ENCODE assay signal across 10 mouse cellular contexts in the genomic region with DNA sequence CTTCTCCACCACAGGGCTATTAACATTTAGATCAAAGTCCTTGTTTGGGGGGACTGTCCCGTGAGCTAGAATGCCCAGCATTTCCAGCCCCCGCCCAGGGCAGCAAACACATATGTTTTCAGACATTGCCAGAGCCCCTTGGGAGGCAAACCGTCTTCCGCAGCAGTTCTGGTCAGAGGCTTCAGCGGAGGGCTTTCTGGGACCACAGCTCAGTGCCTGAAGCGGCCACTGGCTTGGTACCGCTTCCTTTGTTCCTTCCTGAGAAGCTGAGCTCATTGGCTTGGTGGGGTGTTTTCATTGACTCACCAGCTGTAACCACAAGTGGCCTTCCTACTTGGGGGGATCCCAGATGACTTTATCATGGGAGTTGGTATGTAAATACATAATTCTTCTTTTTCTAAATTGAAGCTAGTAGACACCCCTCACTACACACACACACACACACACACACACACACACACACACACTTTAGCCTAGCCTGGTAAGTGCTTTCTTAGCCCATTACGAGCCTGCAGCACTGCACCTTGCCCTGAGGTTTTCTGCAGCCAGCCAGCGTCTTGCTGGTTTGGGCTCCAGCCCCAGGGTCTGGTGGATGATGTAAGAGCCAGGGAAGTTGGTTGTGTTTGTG. TPM values are rescaled to one million over a fixed set of nuclear protein-coding genes. Genes with fewer than 3 reads are reported as not detected.
DNase-seq lines count a peak whose midpoint lies in the region; ATAC-seq and TF ChIP-seq lines count a peak whose summit lies in the region.
"Had no signal": no experiment of that assay in that cellular context is flagged by ENCODE, and none has a peak within 500 bp of the region (broad histone marks: within the 10 kb centered on the region; RNA-seq: fewer than 3 reads in every experiment).

No protein-coding gene starts in this region.

- no peak for ATAC-seq in midbrain, embryonic 14.5 days (ENCODE audit: low FRiP score, low TSS enrichment)
- no peak for ATAC-seq in midbrain, embryonic 13.5 days
- ATAC-seq in intestine, postnatal 0 days, result 0 out of 2 replicates have a peak, but pooled peaks have one; percentile 16
- ATAC-seq in stomach, embryonic 16.5 days (ENCODE audit: insufficient read depth, low FRiP score), result no peak
- ATAC-seq in erythroid progenitor cell, adult 5-6 weeks (replicated peaks; ENCODE audit: low FRiP score, poor library complexity, severe bottlenecking), result no peak
- ATAC-seq: hindbrain, postnatal 0 days had no signal

- no peaks in the 10 kb centered on the region for H3K9me3 ChIP-seq in heart, embryonic 10.5 days
- H3K9me3 ChIP-seq in midbrain, embryonic 14.5 days (ENCODE audit: control insufficient read depth, low read length), result no peaks in the 10 kb centered on the region
- H3K9me3 ChIP-seq in midbrain, embryonic 13.5 days, result no peaks in the 10 kb centered on the region
- H3K9me3 ChIP-seq in intestine, postnatal 0 days (ENCODE audit: control insufficient read depth), result no peaks in the 10 kb centered on the region
- no peaks in the 10 kb centered on the region for H3K9me3 ChIP-seq in stomach, embryonic 16.5 days (replicated peaks; ENCODE audit: control insufficient read depth, low read length)

- peaks cover 8% of the 10 kb centered on the region for H3K27me3 ChIP-seq in heart, embryonic 10.5 days (ENCODE audit: insufficient read depth, poor library complexity, severe bottlenecking)
- H3K27me3 ChIP-seq in midbrain, embryonic 14.5 days (ENCODE audit: control insufficient read depth, insufficient read depth, low read length), result no peaks in the 10 kb centered on the region
- 0 out of 2 replicates have a peak, but pooled peaks cover 3% of the 10 kb centered on the region for H3K27me3 ChIP-seq in midbrain, embryonic 13.5 days
- no peaks in the 10 kb centered on the region for H3K27me3 ChIP-seq in intestine, postnatal 0 days (replicated peaks; ENCODE audit: control insufficient read depth, insufficient read depth, low read length)
- H3K27me3 ChIP-seq in stomach, embryonic 16.5 days (ENCODE audit: control insufficient read depth, insufficient read depth, low read length), result no peaks in the 10 kb centered on the region

- no peak for DNase-seq in heart, embryonic 10.5 days (ENCODE audit: low spot score)
- no peak for DNase-seq in heart, adult 8-10 months (ENCODE audit: low spot score)
- peak; percentile 26 for DNase-seq in midbrain, embryonic 14.5 days
- DNase-seq in T-cell, adult 2 months (ENCODE audit: low spot score), result no peak

- no peak overlapping the region for H3K4me2 ChIP-seq in midbrain, embryonic 14.5 days (ENCODE audit: low read length)
- no peak overlapping the region for H3K4me2 ChIP-seq in midbrain, embryonic 13.5 days (replicated peaks)
- no peak overlapping the region for H3K4me2 ChIP-seq in intestine, postnatal 0 days (replicated peaks; ENCODE audit: low read depth)
- peak overlapping the region; percentile 10; the same call in 1 of the 2 replicates for H3K4me2 ChIP-seq in stomach, embryonic 16.5 days (ENCODE audit: low read depth, low read length)

- H3K27ac ChIP-seq in heart, embryonic 10.5 days, result 0 out of 2 replicates have a peak overlapping the region, but pooled peaks have one; percentile 8
- H3K27ac ChIP-seq in midbrain, embryonic 14.5 days (replicated peaks; ENCODE audit: low read depth, low read length), result no peak overlapping the region
- H3K27ac ChIP-seq in midbrain, embryonic 13.5 days, result no peak overlapping the region
- H3K27ac ChIP-seq in intestine, postnatal 0 days (ENCODE audit: low read depth, low read length), result peak overlapping the region; percentile 7; the same call in 1 of the 2 replicates
- H3K27ac ChIP-seq in stomach, embryonic 16.5 days (ENCODE audit: low read length), result peak overlapping the region; percentile 86
- H3K27ac ChIP-seq: hindbrain, postnatal 0 days had no signal

- TF ChIP-seq CTCF in intestine, postnatal 0 days (IDR thresholded peaks at IDR 0.05; ENCODE audit: low read depth), result no peak

- no peak overlapping the region for H3K9ac ChIP-seq in midbrain, embryonic 14.5 days (replicated peaks; ENCODE audit: low read length)
- no peak overlapping the region for H3K9ac ChIP-seq in midbrain, embryonic 13.5 days (replicated peaks)
- H3K9ac ChIP-seq in intestine, postnatal 0 days (ENCODE audit: low read depth, low read length), result peak overlapping the region; percentile 22; the same call in 1 of the 2 replicates
- peak overlapping the region; percentile 43; the same call in 1 of the 2 replicates for H3K9ac ChIP-seq in stomach, embryonic 16.5 days (ENCODE audit: low read length)

- H3K36me3 ChIP-seq in heart, embryonic 10.5 days, result peaks cover 9% of the 10 kb centered on the region; the same call in 1 of the 2 replicates
- no peaks in the 10 kb centered on the region for H3K36me3 ChIP-seq in midbrain, embryonic 14.5 days (ENCODE audit: control insufficient read depth, insufficient read depth, low read length)
- no peaks in the 10 kb centered on the region for H3K36me3 ChIP-seq in midbrain, embryonic 13.5 days
- H3K36me3 ChIP-seq in intestine, postnatal 0 days (ENCODE audit: control insufficient read depth, insufficient read depth), result no peaks in the 10 kb centered on the region
- no peaks in the 10 kb centered on the region for H3K36me3 ChIP-seq in stomach, embryonic 16.5 days (ENCODE audit: control insufficient read depth, insufficient read depth, low read length)

- H3K4me3 ChIP-seq in heart, embryonic 10.5 days, result no peak overlapping the region
- no peak overlapping the region for H3K4me3 ChIP-seq in midbrain, embryonic 14.5 days (replicated peaks; ENCODE audit: low read depth, low read length)
- H3K4me3 ChIP-seq in midbrain, embryonic 13.5 days (replicated peaks), result no peak overlapping the region
- no peak overlapping the region for H3K4me3 ChIP-seq in intestine, postnatal 0 days (ENCODE audit: low read depth, low read length)
- no peak overlapping the region for H3K4me3 ChIP-seq in stomach, embryonic 16.5 days (replicated peaks; ENCODE audit: low read length)
- H3K4me3 ChIP-seq: erythroblast, embryonic 14.5 days had no signal

- WGBS in heart, embryonic 10.5 days, result 75% methylated on average over 9 of the region's 9 CpGs
- WGBS in midbrain, embryonic 14.5 days, result 45% methylated on average over 9 of the region's 9 CpGs
- 48% methylated on average over 9 of the region's 9 CpGs for WGBS in midbrain, embryonic 13.5 days
- 62% methylated on average over 9 of the region's 9 CpGs for WGBS in intestine, postnatal 0 days
- 69% methylated on average over 9 of the region's 9 CpGs for WGBS in stomach, embryonic 16.5 days

- peaks cover 31% of the 10 kb centered on the region for H3K4me1 ChIP-seq in heart, embryonic 10.5 days
- peaks cover 3% of the 10 kb centered on the region; the same call in 1 of the 2 replicates for H3K4me1 ChIP-seq in midbrain, embryonic 14.5 days (ENCODE audit: control insufficient read depth, insufficient read depth, low read length)
- no peaks in the 10 kb centered on the region for H3K4me1 ChIP-seq in midbrain, embryonic 13.5 days (replicated peaks)
- H3K4me1 ChIP-seq in intestine, postnatal 0 days (replicated peaks; ENCODE audit: control insufficient read depth, insufficient read depth, low read length), result peaks cover 11% of the 10 kb centered on the region
- H3K4me1 ChIP-seq in stomach, embryonic 16.5 days (ENCODE audit: control insufficient read depth, insufficient read depth, low read length), result peaks cover 18% of the 10 kb centered on the region

RNA-seq across cellular contexts. Expression of a gene that starts 27.2 kb away (rescaled TPM):
- 0.85 and 2.0 TPM in 2 replicates for polyA plus RNA-seq in heart, embryonic 10.5 days (2016; fragmentation: Nextera tagmentation; extraction: Ambion mirVana)
- 10 to 100 TPM; 28.8 to 42.7 (median 39.0) TPM for total RNA-seq in heart, adult 8-10 months (2022)
- 0.11 and 0.25 TPM in 2 replicates for polyA plus RNA-seq in midbrain, embryonic 14.5 days (2014; fragmentation: Nextera tagmentation; extraction: Ambion mirVana)
- 0.15 and 0.26 TPM in 2 replicates for polyA plus RNA-seq in midbrain, embryonic 13.5 days (2015; fragmentation: Nextera tagmentation; extraction: Ambion mirVana)
- polyA plus RNA-seq in intestine, postnatal 0 days (2015; fragmentation: Nextera tagmentation; extraction: Ambion mirVana), result 2.5 and 3.2 TPM in 2 replicates
- 1.5 TPM in 2 replicates for polyA plus RNA-seq in stomach, embryonic 16.5 days (2015; fragmentation: Nextera tagmentation; extraction: Ambion mirVana)
- 0.42 TPM in 1 of 2 replicates, not detected in the other for total RNA-seq in erythroid progenitor cell, adult 5-6 weeks (2015; ENCODE audit: low replicate concordance)
- 0.51 and 0.83 TPM in 2 replicates for total RNA-seq in erythroid progenitor cell, adult 5-6 weeks (2017; ENCODE audit: low replicate concordance)

RNA-seq across cellular contexts. Expression of a gene that starts 51.1 kb away (rescaled TPM):
- 5.8 and 9.0 TPM in 2 replicates for polyA plus RNA-seq in heart, embryonic 10.5 days (2016; fragmentation: Nextera tagmentation; extraction: Ambion mirVana)
- total RNA-seq in heart, adult 8-10 months (2022), result 10 to 100 TPM; 37.5 to 44.8 (median 41.2) TPM
- polyA plus RNA-seq in midbrain, embryonic 14.5 days (2014; fragmentation: Nextera tagmentation; extraction: Ambion mirVana), result 1.5 and 1.7 TPM in 2 replicates
- polyA plus RNA-seq in midbrain, embryonic 13.5 days (2015; fragmentation: Nextera tagmentation; extraction: Ambion mirVana), result 1.7 and 1.9 TPM in 2 replicates
- polyA plus RNA-seq in intestine, postnatal 0 days (2015; fragmentation: Nextera tagmentation; extraction: Ambion mirVana), result 33.1 and 37.5 TPM in 2 replicates
- 14.9 and 15.2 TPM in 2 replicates for polyA plus RNA-seq in stomach, embryonic 16.5 days (2015; fragmentation: Nextera tagmentation; extraction: Ambion mirVana)
- 2.5 TPM in 2 replicates for total RNA-seq in erythroid progenitor cell, adult 5-6 weeks (2015; ENCODE audit: low replicate concordance)
- 3.2 and 11.8 TPM in 2 replicates for total RNA-seq in erythroid progenitor cell, adult 5-6 weeks (2017; ENCODE audit: low replicate concordance)

RNA-seq across cellular contexts. Expression of a gene that starts 59.1 kb away (rescaled TPM):
- 1.2 and 1.3 TPM in 2 replicates for polyA plus RNA-seq in heart, embryonic 10.5 days (2016; fragmentation: Nextera tagmentation; extraction: Ambion mirVana)
- under 1 TPM in 1 of 4 experiments, not detected in 3; 0.55 TPM for total RNA-seq in heart, adult 8-10 months (2022)
- 1.4 and 1.5 TPM in 2 replicates for polyA plus RNA-seq in midbrain, embryonic 14.5 days (2014; fragmentation: Nextera tagmentation; extraction: Ambion mirVana)
- polyA plus RNA-seq in midbrain, embryonic 13.5 days (2015; fragmentation: Nextera tagmentation; extraction: Ambion mirVana), result 1.7 and 2.0 TPM in 2 replicates
- 23.8 and 26.9 TPM in 2 replicates for polyA plus RNA-seq in intestine, postnatal 0 days (2015; fragmentation: Nextera tagmentation; extraction: Ambion mirVana)
- 1.00 and 1.8 TPM in 2 replicates for polyA plus RNA-seq in stomach, embryonic 16.5 days (2015; fragmentation: Nextera tagmentation; extraction: Ambion mirVana)
- total RNA-seq in erythroid progenitor cell, adult 5-6 weeks (2015; ENCODE audit: low replicate concordance), result not detected in 2 replicates
- not detected in 2 replicates for total RNA-seq in erythroid progenitor cell, adult 5-6 weeks (2017; ENCODE audit: low replicate concordance)
- polyA plus RNA-seq: erythroblast, embryonic 14.5 days had no signal

Comparison
In these comparisons a context has a peak if more than half of its experiments do, and no peak if none do; other contexts are left out.
1. H3K27ac ChIP-seq: peak in heart, embryonic 10.5 days (single experiment), intestine, postnatal 0 days (single experiment) and stomach, embryonic 16.5 days (single experiment); none in midbrain, embryonic 14.5 days (single experiment) and midbrain, embryonic 13.5 days (single experiment).
2. H3K9ac ChIP-seq: peak in intestine, postnatal 0 days (single experiment) and stomach, embryonic 16.5 days (single experiment); none in midbrain, embryonic 14.5 days (single experiment) and midbrain, embryonic 13.5 days (single experiment).